Comparison of ENCODE assay signal across 20 mouse cellular contexts in the genomic region with DNA sequence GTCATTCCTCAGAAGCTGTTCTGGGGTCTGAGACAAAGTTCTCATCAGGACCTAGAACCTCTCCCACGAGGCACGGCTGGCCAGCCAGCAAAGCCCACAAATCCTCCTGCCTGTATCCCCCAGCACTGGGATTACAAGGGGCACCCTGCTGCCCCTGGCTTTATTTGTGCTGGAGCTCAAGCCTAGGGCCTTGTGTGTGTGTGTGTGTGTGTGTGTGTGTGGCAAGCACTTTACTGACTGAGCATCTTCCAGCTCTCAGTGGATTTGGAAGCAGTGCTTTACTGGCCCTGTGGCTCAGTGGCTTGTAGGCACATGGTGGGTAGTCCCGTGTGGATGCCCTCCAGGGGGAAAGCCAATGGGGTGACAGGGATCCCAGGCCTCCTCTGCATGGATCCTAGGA. TPM values are rescaled to one million over a fixed set of nuclear protein-coding genes. Genes with fewer than 3 reads are reported as not detected.
DNase-seq lines count a peak whose midpoint lies in the region; ATAC-seq lines count a peak whose summit lies in the region.
"Had no signal": no experiment of that assay in that cellular context is flagged by ENCODE, and none has a peak within 500 bp of the region (broad histone marks: within the 10 kb centered on the region; RNA-seq: fewer than 3 reads in every experiment).

No protein-coding gene starts in this region.

- ATAC-seq in hindbrain, embryonic 11.5 days (ENCODE audit: low FRiP score), result no peak
- peak; percentile 39; the same call in 1 of the 2 replicates for ATAC-seq in midbrain, embryonic 11.5 days (ENCODE audit: low FRiP score)
- ATAC-seq in megakaryocyte-erythroid progenitor cell, adult 5-6 weeks (replicated peaks; ENCODE audit: low FRiP score, low TSS enrichment, poor library complexity, severe bottlenecking), result no peak
- ATAC-seq: lung, postnatal 0 days; Patski had no signal

- no peaks in the 10 kb centered on the region for H3K36me3 ChIP-seq in hindbrain, embryonic 10.5 days
- H3K36me3 ChIP-seq in hindbrain, embryonic 11.5 days (ENCODE audit: control insufficient read depth, insufficient read depth, low read length), result no peaks in the 10 kb centered on the region
- no peaks in the 10 kb centered on the region for H3K36me3 ChIP-seq in embryonic facial prominence, embryonic 10.5 days (replicated peaks)
- no peaks in the 10 kb centered on the region for H3K36me3 ChIP-seq in midbrain, embryonic 11.5 days (ENCODE audit: control insufficient read depth, insufficient read depth, low read length)
- H3K36me3 ChIP-seq: liver, embryonic 15.5 days; neural tube, embryonic 12.5 days; stomach, embryonic 15.5 days had no signal

- H3K9me3 ChIP-seq in hindbrain, embryonic 10.5 days, result no peaks in the 10 kb centered on the region
- no peaks in the 10 kb centered on the region for H3K9me3 ChIP-seq in hindbrain, embryonic 11.5 days (ENCODE audit: control insufficient read depth, low read length)
- H3K9me3 ChIP-seq in embryonic facial prominence, embryonic 10.5 days, result no peaks in the 10 kb centered on the region
- no peaks in the 10 kb centered on the region for H3K9me3 ChIP-seq in midbrain, embryonic 11.5 days (ENCODE audit: control insufficient read depth, low read length)
- H3K9me3 ChIP-seq: liver, embryonic 15.5 days; neural tube, embryonic 12.5 days; stomach, embryonic 15.5 days had no signal

- peaks cover 71% of the 10 kb centered on the region for H3K27me3 ChIP-seq in hindbrain, embryonic 10.5 days (ENCODE audit: insufficient read depth, poor library complexity, severe bottlenecking)
- peaks cover 5% of the 10 kb centered on the region for H3K27me3 ChIP-seq in hindbrain, embryonic 11.5 days (ENCODE audit: control insufficient read depth, insufficient read depth, low read length)
- peaks cover 65% of the 10 kb centered on the region for H3K27me3 ChIP-seq in embryonic facial prominence, embryonic 10.5 days (replicated peaks; ENCODE audit: low read depth, poor library complexity, severe bottlenecking)
- H3K27me3 ChIP-seq in midbrain, embryonic 11.5 days (ENCODE audit: control insufficient read depth, insufficient read depth, low read length), result peaks cover 12% of the 10 kb centered on the region
- H3K27me3 ChIP-seq: liver, embryonic 15.5 days; Patski; stomach, embryonic 15.5 days had no signal

- H3K4me2 ChIP-seq in hindbrain, embryonic 11.5 days (replicated peaks; ENCODE audit: low read depth, low read length), result no peak overlapping the region
- no peak overlapping the region for H3K4me2 ChIP-seq in midbrain, embryonic 11.5 days
- H3K4me2 ChIP-seq: liver, embryonic 15.5 days; stomach, embryonic 15.5 days had no signal

- peaks cover 91% of the 10 kb centered on the region for H3K4me1 ChIP-seq in hindbrain, embryonic 10.5 days (replicated peaks)
- H3K4me1 ChIP-seq in hindbrain, embryonic 11.5 days (replicated peaks; ENCODE audit: control insufficient read depth, insufficient read depth, low read length), result peaks cover 17% of the 10 kb centered on the region
- peaks cover 76% of the 10 kb centered on the region for H3K4me1 ChIP-seq in embryonic facial prominence, embryonic 10.5 days
- peaks cover 46% of the 10 kb centered on the region for H3K4me1 ChIP-seq in midbrain, embryonic 11.5 days (ENCODE audit: control insufficient read depth, insufficient read depth, low read length)

- DNase-seq in hindbrain, embryonic 10.5 days (ENCODE audit: low spot score), result no peak
- no peak for DNase-seq in hindbrain, embryonic 11.5 days (ENCODE audit: low spot score)
- DNase-seq in ES-CJ7 (ENCODE audit: low read depth, low spot score), result peak; percentile 37
- DNase-seq in embryonic facial prominence, embryonic 10.5 days (ENCODE audit: low spot score), result no peak
- DNase-seq in midbrain, embryonic 11.5 days (ENCODE audit: low spot score, missing footprints), result peak; percentile 87
- no peak for DNase-seq in adrenal gland, postnatal 10 days
- DNase-seq in cerebellum, adult 11-12 months, result no peak
- DNase-seq: adrenal gland, postnatal 25 days; cerebellum, adult 18-20 months; gastrocnemius, adult 2 months; kidney, adult 18-20 months; kidney, postnatal 10 days; thymus, adult 2 months had no signal

- H3K27ac ChIP-seq in hindbrain, embryonic 10.5 days, result peak overlapping the region; percentile 59; the same call in 1 of the 2 replicates
- no peak overlapping the region for H3K27ac ChIP-seq in hindbrain, embryonic 11.5 days (ENCODE audit: low read depth, low read length)
- peak overlapping the region; percentile 49; the same call in 1 of the 2 replicates for H3K27ac ChIP-seq in embryonic facial prominence, embryonic 10.5 days (replicated peaks)
- no peak overlapping the region for H3K27ac ChIP-seq in midbrain, embryonic 11.5 days (ENCODE audit: low read depth, low read length)
- H3K27ac ChIP-seq: gastrocnemius, adult 2 months; neural tube, embryonic 12.5 days had no signal

- no peak overlapping the region for H3K9ac ChIP-seq in hindbrain, embryonic 11.5 days (ENCODE audit: low read depth, low read length)
- no peak overlapping the region for H3K9ac ChIP-seq in midbrain, embryonic 11.5 days (ENCODE audit: low read length)
- H3K9ac ChIP-seq: liver, embryonic 15.5 days; stomach, embryonic 15.5 days had no signal

- no peak overlapping the region for H3K4me3 ChIP-seq in hindbrain, embryonic 10.5 days
- no peak overlapping the region for H3K4me3 ChIP-seq in hindbrain, embryonic 11.5 days (ENCODE audit: low read depth, low read length)
- H3K4me3 ChIP-seq in embryonic facial prominence, embryonic 10.5 days, result no peak overlapping the region
- no peak overlapping the region for H3K4me3 ChIP-seq in midbrain, embryonic 11.5 days (ENCODE audit: low read depth, low read length)
- H3K4me3 ChIP-seq: gastrocnemius, adult 2 months; liver, embryonic 15.5 days; neural tube, embryonic 12.5 days; stomach, embryonic 15.5 days had no signal

- WGBS in hindbrain, embryonic 10.5 days, result 31% methylated on average over 3 of the region's 3 CpGs
- 39% methylated on average over 3 of the region's 3 CpGs for WGBS in hindbrain, embryonic 11.5 days
- whole genome bisulfite sequencing in embryonic facial prominence, embryonic 10.5 days, result 22% methylated on average over 3 of the region's 3 CpGs
- WGBS in midbrain, embryonic 11.5 days, result 10% methylated on average over 3 of the region's 3 CpGs

RNA-seq across cellular contexts. Expression of a gene that starts 7.1 kb away (rescaled TPM):
- polyA plus RNA-seq in hindbrain, embryonic 10.5 days (2016; fragmentation: Nextera tagmentation; extraction: Ambion mirVana), result 3.1 and 4.0 TPM in 2 replicates
- polyA plus RNA-seq in hindbrain, embryonic 11.5 days (2014; fragmentation: Nextera tagmentation; extraction: Ambion mirVana), result 4.6 and 5.6 TPM in 2 replicates
- polyA plus RNA-seq in embryonic facial prominence, embryonic 10.5 days (2016; fragmentation: Nextera tagmentation; extraction: Ambion mirVana), result 2.5 and 2.9 TPM in 2 replicates
- polyA plus RNA-seq in midbrain, embryonic 11.5 days (2014; fragmentation: Nextera tagmentation; extraction: Ambion mirVana), result 7.5 and 8.2 TPM in 2 replicates
- 1 to 10 TPM; 1.1 to 2.0 TPM for total RNA-seq in adrenal gland, postnatal 10 days (2021)
- total RNA-seq in megakaryocyte-erythroid progenitor cell, adult 5-6 weeks (2014; fragmentation: Nextera tagmentation), result not detected in 2 replicates
- total RNA-seq in megakaryocyte-erythroid progenitor cell, adult 5-6 weeks (2017), result not detected in 2 replicates
- total RNA-seq: hematopoietic stem cell, adult 5-6 weeks had no signal

RNA-seq across cellular contexts. Expression of a gene that starts 56.0 kb away (rescaled TPM):
- 2.9 and 3.4 TPM in 2 replicates for polyA plus RNA-seq in hindbrain, embryonic 10.5 days (2016; fragmentation: Nextera tagmentation; extraction: Ambion mirVana)
- polyA plus RNA-seq in hindbrain, embryonic 11.5 days (2014; fragmentation: Nextera tagmentation; extraction: Ambion mirVana), result 2.8 and 3.1 TPM in 2 replicates
- polyA plus RNA-seq in embryonic facial prominence, embryonic 10.5 days (2016; fragmentation: Nextera tagmentation; extraction: Ambion mirVana), result 5.0 and 5.4 TPM in 2 replicates
- 2.2 and 3.0 TPM in 2 replicates for polyA plus RNA-seq in midbrain, embryonic 11.5 days (2014; fragmentation: Nextera tagmentation; extraction: Ambion mirVana)
- total RNA-seq in adrenal gland, postnatal 10 days (2021), result 100 to 1,000 TPM; 134 to 155 TPM
- total RNA-seq in megakaryocyte-erythroid progenitor cell, adult 5-6 weeks (2014; fragmentation: Nextera tagmentation), result 19.1 and 25.9 TPM in 2 replicates
- total RNA-seq in megakaryocyte-erythroid progenitor cell, adult 5-6 weeks (2017), result 6.1 and 10.3 TPM in 2 replicates

Comparison
In these comparisons a context has a peak if more than half of its experiments do, and no peak if none do; other contexts are left out.
1. H3K27ac ChIP-seq: peak in hindbrain, embryonic 10.5 days (single experiment) and embryonic facial prominence, embryonic 10.5 days (single experiment); none in hindbrain, embryonic 11.5 days (single experiment) and midbrain, embryonic 11.5 days (single experiment).
2. DNase-seq: peak in ES-CJ7 (single experiment) and midbrain, embryonic 11.5 days (single experiment); none in hindbrain, embryonic 10.5 days (single experiment), hindbrain, embryonic 11.5 days (single experiment), embryonic facial prominence, embryonic 10.5 days (single experiment), adrenal gland, postnatal 10 days (single experiment) and cerebellum, adult 11-12 months (single experiment).